Mouse (Mus musculus): ENCODE data around the gene Mettl24.

Gene Mettl24

DNA sequence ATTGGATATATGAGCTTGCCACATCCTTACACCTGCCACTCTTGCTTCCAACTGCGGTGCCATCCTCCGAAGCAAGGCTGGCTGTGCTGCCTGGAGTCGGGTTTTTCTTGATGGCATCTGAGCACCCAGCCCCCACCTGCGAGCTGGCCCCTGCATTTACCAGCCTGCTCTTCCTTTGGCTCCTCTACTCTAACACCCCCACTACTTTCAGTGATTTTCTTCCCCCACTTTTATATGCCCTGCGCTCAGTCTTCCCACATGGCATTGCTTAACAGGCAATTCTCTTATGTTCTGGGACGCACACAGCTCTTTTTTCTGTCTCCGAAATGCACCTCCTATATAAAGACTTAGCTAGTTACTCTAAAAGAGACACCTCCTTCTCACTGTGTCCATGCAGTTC, 1.2 kb downstream of the Mettl24 start:
- no peak for DNase-seq (ENCODE audit: low spot score in 2 of 2)

DNA sequence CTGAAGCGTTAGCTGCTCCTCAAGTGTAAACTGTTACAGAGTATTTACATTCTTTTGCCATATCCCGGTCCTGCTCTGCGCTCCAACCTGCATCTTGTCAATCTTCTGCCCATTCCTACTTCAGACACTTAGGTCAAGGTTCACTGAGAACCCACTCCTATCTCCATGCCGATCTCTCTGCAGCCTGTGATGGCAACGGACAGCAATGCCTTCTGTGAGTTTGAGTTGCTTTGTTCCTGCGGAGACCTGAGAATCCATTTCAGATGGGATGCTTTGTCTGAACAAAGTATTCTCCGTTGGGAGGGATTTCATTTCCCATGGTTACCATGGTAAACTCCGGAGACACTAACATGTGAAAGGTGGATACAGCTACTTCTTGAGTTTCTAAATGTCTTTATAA, 2.6 kb downstream of the Mettl24 start:
- no peak for DNase-seq (ENCODE audit: low spot score in 2 of 2)

DNA sequence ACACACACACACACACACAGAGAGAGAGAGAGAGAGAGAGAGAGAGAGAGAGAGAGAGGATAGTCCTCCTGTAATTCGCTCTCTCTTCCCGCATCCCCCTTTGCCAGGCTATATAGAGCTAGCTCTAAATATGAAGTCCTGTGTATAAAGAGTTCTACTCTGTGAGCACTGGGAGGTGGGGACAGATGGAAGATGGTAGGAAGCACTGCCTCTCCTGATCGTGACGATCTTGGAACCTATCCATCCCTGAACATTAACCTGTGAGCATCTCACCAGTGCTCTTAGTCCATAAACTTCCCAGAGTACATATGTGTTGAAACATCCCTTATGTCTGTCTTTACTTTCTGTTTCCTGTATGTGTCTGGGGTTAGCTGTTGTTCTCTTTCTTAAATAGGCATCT, 3.9 kb downstream of the Mettl24 start:
- no peak for DNase-seq (ENCODE audit: low spot score in 2 of 2)

DNA sequence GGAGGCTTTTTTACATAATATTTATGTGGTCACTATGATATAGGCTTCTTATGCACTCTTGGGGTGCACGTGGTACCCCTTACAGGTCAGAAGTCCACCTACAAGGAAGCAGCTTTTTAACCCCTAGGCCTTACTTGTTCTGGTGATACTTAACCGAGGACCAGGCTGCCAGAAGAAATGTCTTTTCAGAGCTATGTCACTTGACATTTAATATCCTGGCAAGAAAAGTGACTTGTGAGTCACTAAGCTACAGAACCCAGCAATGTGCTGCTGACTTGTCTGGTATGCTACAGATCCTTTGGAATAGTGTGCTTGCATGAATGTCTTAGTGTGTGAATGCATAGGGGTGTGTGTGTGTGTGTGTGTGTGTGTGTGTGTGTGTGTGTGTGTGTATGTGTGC, 4.3 kb downstream of the Mettl24 start:
- DNase-seq (ENCODE audit: low spot score in 2 of 2), result no peak

DNA sequence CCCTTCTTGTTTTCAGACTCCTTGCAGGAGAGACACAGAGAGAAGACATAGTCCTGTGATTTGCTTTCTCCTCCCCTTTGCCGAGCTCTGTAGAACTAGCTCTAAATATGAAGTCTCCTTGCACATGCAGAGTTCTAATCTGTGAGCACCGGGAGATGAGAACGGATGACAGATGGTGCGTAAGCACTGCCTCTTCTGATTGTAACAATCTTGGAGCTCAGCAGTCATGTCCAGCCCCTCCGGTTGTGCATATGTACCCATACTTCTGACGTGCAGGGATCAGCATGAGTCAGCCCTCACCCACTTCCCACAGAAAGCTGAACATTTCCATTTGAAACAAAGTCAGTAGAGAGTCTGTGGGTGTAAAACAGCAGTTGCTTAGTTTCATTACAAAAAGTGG, 5.2 kb downstream of the Mettl24 start:
- no peak for DNase-seq (ENCODE audit: low spot score in 2 of 2)

DNA sequence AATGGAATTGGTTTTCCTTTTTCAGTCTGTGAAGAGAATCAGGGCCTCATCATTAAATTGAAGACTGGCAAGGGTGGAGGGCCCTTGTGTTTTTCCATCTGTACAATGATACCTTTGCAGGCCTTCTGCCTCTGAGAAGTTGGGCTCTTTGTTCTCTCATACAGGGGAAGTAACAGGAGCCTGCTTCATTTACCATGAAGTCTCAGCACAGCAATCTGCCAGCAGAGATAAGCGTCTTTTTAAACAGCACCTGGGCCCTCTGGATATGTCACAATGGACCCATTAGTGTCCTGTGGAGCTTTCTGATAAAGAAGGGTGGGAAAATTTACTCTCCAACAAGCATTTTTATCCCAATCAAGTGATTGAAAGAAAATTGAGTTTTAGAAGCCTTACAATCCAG, 5.8 kb downstream of the Mettl24 start:
- no peak for DNase-seq (ENCODE audit: low spot score in 2 of 2)

DNA sequence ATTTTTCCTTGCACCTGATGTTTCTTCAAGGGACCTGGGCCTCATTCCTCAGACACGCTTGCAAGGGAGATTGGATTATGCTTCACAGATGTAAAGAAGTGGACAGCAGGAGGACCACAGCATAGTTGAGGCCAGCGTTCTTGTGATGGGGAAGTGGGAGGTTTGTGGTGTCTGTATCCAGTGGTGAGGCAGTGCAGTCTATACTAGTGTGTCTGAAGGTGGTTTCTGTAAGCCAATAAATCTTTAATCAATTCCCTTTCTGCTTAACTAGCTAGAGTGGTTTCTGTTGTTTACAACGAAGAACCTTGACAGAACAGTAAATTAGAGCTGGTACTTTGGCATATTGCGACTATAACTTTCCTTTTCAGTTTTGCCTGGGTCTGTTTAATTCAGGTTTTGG, 15.6 kb downstream of the Mettl24 start:
- DNase-seq (ENCODE audit: low spot score in 2 of 2), result no peak

DNA sequence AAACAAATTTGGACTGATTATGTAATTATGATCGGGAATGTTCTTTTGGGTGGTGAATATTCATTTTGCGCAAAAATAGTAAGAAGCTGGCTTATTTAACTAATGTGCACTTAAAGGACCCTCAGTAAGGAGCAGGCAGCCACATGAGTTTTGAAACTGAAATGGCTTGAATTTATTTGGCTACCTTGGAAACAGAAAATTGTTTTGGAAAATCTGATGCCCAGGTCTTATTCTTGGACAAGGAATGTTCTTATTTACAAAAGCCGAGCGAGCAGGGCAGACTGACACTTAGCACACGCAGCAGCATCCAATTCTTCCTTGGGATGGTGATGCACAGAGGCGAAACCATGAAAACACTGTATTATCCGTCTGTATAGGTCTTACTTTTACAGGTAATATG, 28.0 kb downstream of the Mettl24 start:
- DNase-seq (ENCODE audit: low spot score in 2 of 2), result no peak

DNA sequence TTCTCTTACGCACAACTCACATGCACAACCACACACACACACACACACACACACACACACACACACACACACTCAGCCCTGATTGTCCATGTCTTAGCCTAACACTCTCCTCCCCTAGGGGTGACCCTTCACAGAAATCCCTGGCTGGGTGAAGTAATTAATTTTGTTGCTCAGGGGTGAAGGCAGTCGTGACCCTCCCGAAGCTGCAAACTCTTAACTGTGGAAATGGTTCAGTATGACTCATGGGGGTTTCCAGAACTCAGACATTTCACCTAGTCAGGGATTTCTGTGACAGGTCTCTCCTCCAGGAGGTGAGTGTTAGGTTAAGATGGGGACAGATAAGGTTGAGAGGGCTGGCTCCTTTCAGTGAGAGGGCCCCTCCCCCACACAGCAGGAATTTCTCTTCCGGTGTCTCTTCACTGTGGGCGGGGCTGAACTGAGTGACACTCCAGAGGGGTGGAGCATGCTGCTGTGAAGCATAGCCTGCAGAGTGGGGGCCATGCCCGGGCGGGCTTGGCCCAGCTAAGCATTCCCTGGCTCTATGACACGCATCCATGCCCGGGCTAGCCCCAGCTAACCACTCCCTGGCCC, 30.0 kb downstream of the Mettl24 start:
- DNase-seq (ENCODE audit: low spot score in 2 of 2), result no peak

DNA sequence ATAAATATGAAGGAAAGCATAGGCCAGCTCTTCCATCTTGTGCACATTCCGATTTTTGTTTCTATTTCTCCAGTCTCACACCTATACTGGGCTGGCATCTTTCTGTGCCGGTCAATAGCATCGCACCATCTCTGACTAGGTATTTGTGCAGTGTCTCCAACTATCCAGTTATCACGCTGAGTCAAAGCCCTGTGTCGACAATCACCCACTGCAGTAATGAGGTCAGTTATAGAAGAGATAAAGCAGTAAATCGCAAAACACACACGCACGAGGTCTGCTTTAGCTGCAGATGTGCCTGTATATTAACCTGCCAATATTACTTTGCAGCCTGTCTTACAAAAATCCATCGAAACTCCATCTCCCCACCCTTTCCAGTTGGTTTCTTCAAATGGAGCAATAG, 30.7 kb downstream of the Mettl24 start:
- DNase-seq (ENCODE audit: low spot score in 2 of 2), result no peak

DNA sequence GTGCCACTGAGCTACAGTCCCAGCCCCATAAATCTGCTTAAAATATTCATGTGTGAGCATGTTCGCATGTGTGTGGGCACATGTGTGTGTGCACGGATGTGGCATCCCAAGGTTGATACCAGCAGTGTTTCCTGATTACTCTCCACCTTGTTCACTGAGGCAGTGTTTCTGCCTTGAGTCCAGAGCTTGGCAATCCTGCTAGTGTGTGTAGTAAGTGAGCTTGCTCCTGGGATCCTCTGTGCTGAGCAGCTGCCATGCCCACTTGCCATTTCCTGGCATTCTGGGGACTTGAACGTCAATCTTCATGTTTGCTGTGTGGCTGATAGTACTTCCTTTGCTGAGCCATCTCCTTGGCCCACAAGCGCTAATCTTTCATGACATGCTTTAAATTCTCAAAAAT, 32.1 kb downstream of the Mettl24 start:
- no peak for DNase-seq (ENCODE audit: low spot score in 2 of 2)

DNA sequence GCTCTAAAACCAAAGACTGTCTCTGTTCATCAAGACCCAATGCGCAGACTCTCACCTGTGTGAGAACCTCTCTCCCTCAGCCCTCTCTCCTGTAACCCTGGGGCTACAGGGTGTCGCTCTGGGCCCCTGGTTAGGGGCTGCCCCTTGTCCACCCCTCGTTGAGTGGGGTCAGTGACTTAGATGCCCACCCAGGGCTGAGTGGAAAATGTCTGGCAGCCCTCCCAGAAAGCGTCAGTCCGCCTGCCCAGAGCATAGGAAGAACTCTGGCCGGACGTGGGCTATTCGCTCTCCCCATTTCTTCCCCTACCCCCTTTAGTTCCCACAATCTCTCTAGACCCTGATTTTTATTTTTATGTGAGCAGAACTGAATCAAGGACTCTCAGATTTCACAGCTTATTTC, 33.2 kb downstream of the Mettl24 start:
- DNase-seq (ENCODE audit: low spot score in 2 of 2), result no peak

DNA sequence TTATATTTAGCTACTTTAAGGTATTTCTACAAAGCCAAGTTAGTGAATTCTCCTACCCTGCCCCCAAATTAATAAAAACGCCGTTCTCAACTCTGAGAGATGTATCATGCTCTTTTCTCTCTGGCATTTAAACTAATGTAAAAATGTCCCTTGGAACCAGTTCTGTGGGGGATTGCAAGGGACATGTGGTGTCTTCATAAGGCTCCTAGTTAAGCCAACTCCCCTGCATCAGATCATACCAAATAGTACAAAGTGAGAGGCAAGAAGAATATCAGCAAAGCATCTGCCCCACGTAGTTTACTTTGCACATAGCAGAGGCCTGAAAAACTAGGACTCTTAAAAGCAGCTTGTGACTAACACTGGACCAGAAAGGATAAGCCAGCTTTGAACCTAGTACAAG, 33.6 kb downstream of the Mettl24 start:
- DNase-seq (ENCODE audit: low spot score in 2 of 2), result no peak

DNA sequence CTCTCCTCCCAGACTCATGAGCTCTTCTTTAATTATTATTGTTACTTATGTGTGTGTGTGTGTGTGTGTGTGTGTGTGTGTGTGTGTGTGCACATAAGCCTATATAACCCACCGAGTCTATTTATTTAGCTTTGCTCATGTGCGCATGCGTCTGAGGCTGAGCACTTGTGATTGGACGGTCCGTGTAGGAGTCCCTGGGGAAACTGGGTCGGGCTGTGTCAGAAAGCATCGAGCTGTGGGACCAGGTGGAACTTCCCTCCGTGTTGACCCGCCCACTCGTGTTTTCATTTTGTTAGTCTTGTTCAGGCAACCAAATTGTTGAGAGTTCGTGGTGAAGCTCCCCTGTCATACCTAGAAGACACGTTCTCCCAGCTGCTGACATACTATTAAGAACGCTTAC, 35.3 kb downstream of the Mettl24 start:
- no peak for DNase-seq (ENCODE audit: low spot score in 2 of 2)

DNA sequence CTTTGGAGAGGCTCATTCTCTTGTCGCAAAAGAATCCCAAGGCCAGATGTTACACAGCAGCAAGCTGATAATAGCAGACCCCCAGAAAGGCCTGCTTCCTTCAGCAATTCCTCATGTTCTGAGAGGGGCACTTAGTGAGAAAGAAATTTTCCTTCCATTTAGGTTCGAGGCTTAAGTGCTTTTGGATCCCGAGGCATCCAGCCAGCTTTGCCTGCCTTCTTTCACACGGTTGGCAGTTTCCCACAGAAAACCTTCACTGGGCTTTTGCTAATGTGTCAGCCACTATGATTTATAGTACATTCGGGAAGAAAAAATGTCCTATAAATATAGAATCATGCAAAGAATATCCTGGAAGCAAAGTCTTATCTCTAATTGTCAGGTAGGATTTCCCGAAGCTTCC, 36.0 kb downstream of the Mettl24 start:
- DNase-seq (ENCODE audit: low spot score in 2 of 2), result no peak

DNA sequence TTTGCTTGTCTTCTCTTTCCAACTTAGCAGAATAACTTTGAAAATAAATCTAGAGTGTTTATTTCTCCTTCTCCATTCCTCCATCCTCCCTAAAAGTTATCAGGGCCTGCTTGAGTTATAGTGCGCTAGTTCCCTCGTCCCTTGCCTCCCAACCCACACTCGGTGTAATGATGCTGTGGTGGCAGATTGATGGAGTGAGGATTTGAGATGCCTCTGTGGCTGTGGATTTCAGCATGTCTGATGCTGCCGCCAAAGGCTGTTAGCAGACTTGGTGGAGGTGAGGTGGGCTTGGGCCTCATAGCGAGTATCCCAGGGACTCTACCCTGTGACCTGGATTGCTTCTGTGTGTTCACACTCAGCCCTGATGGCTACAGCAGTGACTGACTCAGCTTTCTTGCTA, 37.8 kb downstream of the Mettl24 start:
- DNase-seq (ENCODE audit: low spot score in 2 of 2), result no peak

DNA sequence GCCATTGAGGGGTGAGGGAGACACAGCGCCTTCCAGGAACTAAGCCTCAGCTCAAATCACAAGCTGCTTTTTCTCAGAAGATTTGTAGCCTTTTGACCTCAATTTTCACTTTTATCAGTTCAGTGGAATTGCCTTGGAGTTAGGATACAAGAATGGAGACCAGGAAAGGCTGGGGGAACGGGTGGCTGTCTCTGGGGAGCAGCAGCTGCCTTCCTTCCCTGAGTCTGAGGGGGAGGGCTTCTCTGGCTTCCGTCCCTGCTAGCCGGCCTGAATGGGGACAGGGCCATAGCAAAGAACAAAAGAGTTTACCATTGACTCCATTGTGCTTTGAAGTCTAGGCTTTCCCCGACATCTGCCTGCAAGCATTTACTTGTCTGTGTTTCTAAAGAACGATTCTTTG, 41.3 kb downstream of the Mettl24 start:
- no peak for DNase-seq (ENCODE audit: low spot score in 2 of 2)

DNA sequence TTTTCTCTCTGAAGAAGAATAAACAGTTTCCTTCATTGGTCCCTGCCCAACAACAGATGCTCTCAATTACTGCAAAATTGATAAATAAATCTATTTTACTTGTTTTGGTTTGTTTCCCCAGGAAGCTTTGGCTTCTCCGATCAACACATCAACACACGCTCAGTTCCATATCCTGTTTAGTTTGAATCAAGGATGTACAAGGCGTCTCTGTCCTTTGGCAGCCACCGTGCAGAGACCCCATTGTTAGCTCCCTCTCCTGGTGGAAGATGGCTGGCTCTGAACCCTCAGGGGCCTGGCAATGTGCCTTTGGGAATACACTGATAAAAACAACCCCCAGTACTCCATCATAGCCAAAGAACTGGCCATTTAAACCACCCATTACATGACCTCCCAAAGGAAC, 42.0 kb downstream of the Mettl24 start:
- DNase-seq (ENCODE audit: low spot score in 2 of 2), result no peak

DNA sequence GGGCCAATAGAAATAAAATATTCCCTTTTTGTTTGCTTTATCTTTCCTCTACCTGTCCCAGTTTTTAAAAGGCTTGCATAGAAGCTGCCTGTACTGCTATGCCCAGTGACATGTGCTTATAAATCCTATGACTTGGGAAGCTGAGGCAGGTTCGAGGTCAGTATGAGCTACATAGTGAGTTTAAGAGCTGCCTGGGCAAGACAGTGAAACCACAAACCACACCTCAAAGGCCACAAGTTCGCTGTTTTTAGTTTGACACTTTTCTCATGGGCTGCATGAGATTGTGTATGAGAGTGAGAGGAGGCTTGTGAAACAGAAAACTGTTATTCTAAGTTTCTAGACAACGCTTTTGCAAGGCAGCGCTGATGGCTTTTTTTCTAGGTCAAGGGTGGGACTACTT, 42.4 kb downstream of the Mettl24 start:
- no peak for DNase-seq (ENCODE audit: low spot score in 2 of 2)

DNA sequence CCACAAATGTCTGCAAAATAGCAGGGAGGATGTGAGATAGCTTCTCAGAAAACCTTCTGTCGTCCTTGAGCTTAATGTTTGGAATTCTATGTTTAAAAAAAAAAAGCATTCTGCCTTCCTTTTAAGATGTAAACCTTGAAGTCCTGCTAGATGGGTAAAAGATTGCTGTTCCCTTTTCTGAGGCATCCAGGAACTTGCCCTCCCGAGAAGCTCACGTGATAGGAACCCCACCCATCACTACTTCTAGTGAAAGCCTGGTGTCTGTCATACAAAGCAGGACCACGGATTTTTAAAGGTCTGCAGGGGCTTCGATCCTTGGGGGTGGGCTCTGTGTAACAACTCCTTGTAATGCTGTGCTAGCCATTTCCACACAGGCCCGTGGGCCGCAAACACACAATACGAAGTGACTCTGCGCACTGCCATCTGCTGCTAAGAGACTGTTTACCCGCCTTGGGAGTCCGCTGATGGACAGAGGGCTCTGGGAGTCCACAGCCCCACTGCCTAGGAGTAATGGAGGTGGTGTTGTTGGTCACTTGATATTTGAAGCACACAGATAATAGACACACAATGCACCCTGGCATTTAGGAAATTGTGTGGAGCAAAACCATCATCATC, 43.3 kb downstream of the Mettl24 start:
- DNase-seq (ENCODE audit: low spot score in 2 of 2), result no peak

DNA sequence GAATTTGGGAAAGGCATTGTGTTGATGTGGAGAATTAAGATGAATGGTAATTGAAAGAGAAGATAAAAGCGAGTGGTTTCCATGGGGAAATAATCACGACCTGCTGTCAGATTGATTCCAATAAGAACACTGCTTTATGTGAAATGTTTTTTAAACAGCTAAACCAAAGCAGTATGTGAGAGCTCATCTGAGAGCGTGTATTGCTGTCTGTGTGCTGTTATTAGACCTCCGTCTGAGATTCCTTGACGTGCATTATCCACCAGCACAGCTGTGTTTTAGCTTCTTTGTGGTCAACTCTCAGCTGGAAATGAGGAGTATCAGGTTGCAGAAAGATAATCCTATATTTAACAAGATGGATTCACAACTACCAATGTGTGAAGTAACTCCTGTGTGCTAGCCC, 43.9 kb downstream of the Mettl24 start:
- no peak for DNase-seq (ENCODE audit: low spot score in 2 of 2)

DNA sequence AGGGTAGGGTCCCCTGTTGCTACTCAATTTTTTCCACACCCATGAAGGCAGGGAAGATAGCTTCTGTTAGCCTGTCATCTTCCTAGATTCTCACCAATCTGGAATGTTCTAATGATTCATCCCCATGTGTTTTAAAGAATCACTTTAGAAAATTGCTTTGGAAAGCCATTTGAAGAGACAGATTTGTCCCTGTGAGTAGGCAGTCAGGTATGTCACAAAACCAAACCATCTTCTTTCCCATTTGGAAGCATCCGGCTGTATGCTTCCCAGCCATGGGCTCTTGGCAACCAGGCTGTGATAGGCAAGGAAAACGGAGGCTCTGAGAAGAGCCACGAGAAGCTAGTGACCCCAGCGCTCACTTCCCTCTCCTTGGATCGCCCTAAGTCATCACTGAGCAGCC, 47.1 kb downstream of the Mettl24 start:
- no peak for DNase-seq (ENCODE audit: low spot score in 2 of 2)

DNA sequence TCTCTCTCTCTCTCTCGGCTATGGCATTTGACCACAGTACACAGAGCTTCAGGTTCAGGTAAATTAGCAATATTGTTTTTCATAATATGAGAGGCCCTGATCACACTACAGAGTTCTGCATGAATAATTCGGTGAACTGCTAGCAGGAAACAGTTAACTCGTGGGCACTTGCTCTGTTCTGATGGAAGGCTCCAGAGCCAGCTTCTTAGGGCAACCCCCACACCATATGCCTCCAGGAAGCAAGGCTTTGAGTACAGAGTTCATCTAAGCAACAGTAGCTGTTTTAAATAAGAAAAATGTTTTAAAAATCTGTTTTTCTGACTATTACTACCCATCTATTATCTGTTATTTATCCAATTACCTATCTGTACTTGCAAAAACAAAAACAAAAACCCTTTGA, 50.2 kb downstream of the Mettl24 start:
- no peak for DNase-seq (ENCODE audit: low spot score in 2 of 2)

DNA sequence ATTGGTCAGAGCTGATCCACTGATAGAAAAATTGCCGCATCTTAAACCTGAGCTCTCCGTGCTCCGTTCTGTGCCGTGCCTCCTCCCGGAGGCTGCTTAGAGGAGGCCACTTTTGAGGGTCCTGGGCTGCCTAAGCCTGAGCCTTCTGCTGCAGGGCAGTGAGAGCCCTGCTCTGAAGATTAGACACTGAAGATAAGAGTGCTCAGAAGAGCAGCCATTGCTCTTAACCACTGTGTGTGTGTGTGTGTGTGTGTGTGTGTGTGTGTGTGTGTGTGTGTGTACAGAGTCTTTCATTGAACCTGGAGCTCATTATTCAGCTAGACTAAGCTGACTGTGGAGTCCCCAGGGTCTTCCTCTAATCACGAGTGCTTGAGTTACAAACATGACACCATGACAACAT, 53.1 kb downstream of the Mettl24 start:
- DNase-seq (ENCODE audit: low spot score in 2 of 2), result no peak
